Mouse (Mus musculus) fat pad, adult 2 months (tissue): Measurements from ENCODE around the gene Yif1b.
"Not testable (repeated sequence)": the region's sequence is repeated elsewhere in the genome, so short reads cannot be mapped to it uniquely, and the experiment has no call there.

ENCODE experiments used
- DNase-seq: peaks from one replicate; pipeline ENCODE4 v3.0.0-alpha.2; 2011; ENCODE audit warnings: low read depth, low spot score; ENCODE audit errors: extremely low read depth

Gene Yif1b

DNA sequence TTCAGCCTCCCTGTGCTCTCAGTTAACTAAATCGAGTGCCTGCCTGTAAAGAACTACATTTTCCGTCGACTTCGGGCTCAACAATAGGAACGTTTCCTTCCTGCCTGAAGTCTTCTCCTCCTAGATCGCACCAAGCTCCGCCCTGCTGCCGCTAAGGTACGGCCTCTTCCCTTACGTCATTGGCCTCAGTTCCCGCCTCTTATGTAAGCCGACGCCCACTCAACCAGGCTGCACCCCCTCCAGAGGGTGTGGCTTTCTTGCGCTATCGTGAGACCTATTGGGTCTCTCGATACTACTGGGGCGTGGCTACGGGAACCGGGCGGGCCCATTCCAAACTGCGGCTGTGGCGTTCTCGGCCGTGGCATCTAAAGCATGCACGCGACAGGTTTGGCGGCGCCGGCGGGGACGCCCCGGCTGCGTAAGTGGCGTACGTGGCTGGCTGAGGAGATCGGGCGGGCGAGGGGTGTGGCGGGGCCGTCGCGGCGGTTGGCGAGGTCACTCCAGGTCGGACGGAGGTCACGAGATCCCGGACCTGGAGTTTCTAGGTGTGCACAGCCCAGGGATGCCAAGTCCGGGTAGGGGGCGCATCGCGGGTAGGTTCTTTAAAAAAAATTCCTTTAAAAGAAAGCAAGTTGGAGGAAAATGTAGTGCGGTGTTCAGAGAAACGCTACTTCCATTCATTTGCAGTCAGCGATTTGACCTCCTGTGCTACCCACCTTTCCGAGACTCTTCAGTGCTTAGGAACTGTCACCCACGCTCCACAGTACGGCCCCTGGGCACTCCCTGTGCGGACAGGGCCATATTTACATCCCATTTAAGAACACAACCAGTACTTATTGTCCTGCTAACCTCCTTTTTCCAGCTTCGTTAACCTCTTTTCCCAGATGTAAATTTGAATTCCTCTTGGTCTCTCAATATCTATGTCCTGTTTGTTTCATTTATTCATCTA is at the start of gene Yif1b:
Gene Yif1b, plus strand, starts transcription at position 311 of the 949 bp plus-strand sequence.
- DNase-seq: peak; percentile 89

DNA sequence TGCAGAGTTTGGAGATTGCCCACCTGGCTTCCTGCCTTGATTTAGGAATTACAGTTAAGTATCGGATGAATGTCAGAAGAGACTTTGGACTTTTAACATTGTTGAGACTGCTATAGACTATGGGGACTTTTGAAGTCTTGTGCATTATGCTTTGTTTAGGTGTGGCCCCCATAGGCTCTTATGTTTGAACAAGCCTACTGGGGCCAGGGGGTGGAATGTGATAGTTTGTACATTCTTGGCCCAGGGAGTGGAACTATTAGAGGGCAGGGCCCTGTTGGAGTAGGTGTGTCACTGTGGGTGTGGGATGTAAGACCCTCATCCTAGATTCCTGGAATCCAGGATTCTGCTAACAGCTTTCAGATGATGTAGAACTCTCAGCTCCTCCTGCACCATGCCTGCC is 43.9 kb upstream of the Yif1b start:
- DNase-seq: not testable (repeated sequence)

GRCm38 (mm10) chr7:29202577-29202976 is 35.6 kb upstream of the Yif1b start:
- no peak for DNase-seq

DNA sequence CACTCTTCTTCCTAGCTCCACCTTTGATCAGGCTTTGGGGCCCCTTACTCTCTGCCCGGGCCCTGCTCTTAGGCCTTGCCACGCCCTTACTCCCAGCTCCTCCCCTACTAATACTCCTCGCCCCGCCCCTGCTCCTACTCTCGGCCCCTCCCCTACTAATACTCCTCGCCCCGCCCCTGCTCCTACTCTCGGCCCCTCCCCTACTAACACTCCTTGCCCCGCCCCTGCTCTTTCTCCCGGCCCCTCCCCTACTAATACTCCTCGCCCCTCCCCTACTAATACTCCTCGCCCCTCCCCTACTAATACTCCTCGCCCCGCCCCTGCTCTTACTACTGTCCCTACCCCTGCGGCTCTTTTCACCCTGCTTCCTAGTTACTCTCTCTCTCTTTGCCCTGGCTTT is 27.1 kb upstream of the Yif1b start:
- DNase-seq: not testable (repeated sequence)

GRCm38 (mm10) chr7:29211415-29212198 is 26.5 kb upstream of the Yif1b start:
- peak; percentile 98 for DNase-seq

DNA sequence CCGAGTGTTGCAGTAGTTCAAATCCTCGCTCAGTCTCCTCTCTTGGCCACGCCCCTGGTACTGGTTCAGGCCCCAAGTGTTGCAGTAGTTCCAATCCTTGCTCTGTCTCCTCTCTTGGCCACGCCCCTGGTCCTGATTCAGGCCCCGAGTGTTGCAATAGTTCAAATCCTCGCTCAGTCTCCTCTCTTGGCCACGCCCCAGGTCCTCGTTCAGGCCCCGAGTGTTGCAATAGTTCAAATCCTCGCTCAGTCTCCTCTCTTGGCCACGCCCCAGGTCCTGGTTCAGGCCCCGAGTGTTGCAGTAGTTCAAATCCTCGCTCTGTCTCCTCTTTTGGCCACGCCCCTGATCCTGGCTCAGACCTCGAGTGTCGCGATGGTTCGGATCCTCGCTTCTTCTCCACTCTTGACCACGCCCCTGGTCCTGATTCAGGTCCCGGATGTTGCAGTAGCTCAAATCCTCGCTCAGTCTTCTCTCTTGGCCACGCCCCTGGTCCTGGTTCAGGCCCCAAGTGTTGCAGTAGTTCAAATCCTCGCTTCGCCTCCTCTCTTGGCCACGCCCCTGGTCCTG is 25.8 kb upstream of the Yif1b start:
- DNase-seq: no peak

GRCm38 (mm10) chr7:29212775-29213560 is 25.2 kb upstream of the Yif1b start:
- DNase-seq: not testable (repeated sequence)

DNA sequence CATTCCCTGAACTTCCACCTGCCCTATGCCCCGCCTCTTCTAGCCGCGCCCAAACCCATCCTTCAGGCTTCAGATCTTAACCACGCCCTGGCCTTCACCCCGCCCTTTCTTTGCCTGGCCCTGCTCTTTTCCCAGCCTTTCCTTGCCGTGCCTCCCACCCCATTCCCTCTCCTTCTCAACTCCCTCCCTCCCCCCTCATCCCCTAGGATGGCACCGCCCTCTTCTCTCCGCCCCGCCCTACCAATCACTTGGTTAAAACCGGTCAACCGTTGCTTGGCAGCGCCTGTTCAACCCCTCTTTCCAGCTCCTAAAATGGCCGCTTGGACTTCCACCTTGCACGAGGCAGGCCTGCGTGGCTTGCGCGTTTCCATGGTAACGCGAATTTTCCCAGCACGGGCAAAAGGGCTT is 24.4 kb upstream of the Yif1b start, which contains the start of gene Catsperg1:
Gene Catsperg1, minus strand, starts transcription at position 361 of the 408 bp plus-strand sequence.
- DNase-seq: no peak

- DNase-seq: no peak
Observed at GRCm38 (mm10) chr7:29214236-29214635, 23.9 kb upstream of the Yif1b start.

- DNase-seq: no peak
Observed at GRCm38 (mm10) chr7:29214846-29215245, 23.3 kb upstream of the Yif1b start.

- DNase-seq: no peak
Observed at GRCm38 (mm10) chr7:29224756-29225394, 13.3 kb upstream of the Yif1b start.

- no peak for DNase-seq
Observed at GRCm38 (mm10) chr7:29225520-29225919, 12.6 kb upstream of the Yif1b start.

GRCm38 (mm10) chr7:29228202-29228601 is 9.9 kb upstream of the Yif1b start:
- no peak for DNase-seq

DNA sequence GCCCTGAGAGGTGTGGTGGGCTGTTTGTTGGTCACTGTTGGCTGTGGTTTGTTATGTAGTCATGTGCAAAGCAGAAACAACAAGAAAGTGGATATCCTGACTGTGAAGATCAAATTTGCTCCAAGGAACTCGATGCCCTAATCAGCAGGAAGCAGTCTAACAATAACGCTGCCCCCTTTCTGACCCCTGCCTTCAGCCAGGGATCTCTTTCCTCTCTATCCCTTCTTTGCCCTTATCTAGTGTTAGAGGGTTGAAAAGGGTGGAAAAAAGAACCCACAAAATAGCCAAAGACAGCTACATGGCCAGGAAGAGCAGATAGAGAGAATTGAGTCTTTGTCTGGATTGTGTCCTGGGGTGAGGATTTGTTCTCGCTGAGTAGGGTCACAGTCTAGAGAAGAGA is 7.6 kb upstream of the Yif1b start:
- DNase-seq: no peak

GRCm38 (mm10) chr7:29231517-29231916 is 6.6 kb upstream of the Yif1b start:
- DNase-seq: no peak

- no peak for DNase-seq
Observed at GRCm38 (mm10) chr7:29232247-29233013, 5.7 kb upstream of the Yif1b start, which contains the start of gene Kcnk6. Kcnk6 (minus strand) TSS chr7:29232515.

GRCm38 (mm10) chr7:29233745-29234144 is 4.4 kb upstream of the Yif1b start:
- no peak for DNase-seq

DNA sequence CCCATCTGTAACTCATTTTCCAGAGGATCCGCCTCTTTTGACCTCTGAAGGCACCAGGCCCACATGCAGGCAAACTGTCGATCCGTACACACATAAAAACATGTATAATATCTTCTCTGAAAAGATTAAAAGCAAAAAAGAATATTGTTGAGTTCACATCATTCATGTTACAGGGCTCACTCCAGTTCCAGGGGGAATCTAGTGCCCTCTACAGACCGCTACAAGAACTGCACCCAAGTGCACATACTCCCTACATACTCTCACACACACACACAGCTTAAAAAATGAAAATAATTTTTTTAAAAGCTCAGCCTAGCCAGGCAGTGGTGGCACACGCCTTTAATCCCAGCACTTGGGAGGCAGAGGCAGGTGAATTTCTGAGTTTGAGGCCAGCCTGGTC is 3.5 kb upstream of the Yif1b start:
- no peak for DNase-seq

- no peak for DNase-seq
Observed at GRCm38 (mm10) chr7:29236593-29236992, 1.5 kb upstream of the Yif1b start.
